Mouse (Mus musculus): ENCODE results near the gene 4930404N11Rik. TPM values are rescaled to one million over a fixed set of nuclear protein-coding genes. Genes with fewer than 3 reads are reported as not detected.

4930404N11Rik gene
- total RNA-seq, 1 experiment from 2014 or later: 2.0 TPM

DNA sequence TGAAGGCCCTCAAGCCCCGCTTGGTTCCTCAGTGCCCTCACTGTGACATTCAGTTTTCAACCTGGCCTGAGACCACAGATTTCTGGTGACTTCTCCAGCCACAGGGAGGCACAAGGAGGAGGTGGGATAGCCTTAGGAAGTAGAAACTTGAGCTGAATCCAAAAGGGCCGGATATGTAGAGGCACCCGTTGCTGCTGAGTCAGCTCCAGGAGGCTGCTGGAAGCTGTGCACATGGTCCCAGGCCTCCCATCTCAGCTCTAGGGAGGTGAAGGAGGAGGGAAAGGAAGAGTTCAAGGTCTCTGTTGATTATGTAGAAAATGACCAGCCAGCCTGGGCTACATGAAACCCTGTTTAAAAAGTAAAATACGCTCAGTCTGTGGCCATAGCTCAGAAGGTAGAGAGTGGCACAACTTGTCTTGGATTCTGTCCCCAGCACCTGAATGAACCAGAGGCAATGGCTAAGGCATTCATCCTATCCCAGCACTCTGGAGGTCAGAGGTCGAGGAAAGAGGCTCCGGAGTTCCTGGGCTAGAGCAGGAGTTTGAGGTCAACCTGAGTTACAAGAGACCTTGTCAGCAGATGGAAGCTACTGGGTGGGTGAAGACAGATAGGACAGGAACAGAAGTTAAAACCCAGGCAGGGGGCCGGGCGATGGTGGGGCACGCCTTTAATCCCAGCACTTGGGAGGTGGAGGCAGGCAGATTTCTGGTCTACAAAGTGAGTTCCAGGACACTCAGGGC lies 10.7 kb downstream of the 4930404N11Rik start:
- no peak for DNase-seq

DNA sequence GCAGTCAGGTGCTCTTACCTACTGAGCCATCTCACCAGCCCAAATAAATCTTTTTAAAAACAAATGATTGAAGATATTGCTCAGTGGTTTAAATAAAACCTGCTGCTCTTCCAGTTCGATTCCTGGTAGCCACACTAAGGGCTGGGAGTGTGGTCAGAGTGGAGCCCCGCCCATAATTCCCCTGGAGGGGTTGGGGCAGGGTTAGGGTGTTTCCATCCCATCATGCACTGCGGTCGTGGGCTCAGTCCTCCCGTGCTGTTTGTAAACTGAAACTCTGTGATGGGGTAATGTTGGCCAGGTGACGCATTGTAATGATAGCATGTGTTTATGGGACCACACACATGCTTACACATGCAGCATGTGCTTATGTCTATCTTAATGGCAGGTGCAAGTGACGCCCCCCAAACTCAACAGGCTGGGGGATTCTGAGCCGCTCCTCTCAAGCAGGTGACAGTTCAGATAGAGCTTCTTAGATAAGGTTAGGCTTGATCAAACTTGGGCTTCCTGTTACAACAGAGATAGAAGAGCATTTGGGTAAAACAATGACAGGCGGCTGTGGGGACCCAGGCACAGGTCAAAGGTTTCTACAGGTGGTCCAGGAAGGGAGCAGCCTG lies 13.8 kb downstream of the 4930404N11Rik start:
- DNase-seq: no peak

DNA sequence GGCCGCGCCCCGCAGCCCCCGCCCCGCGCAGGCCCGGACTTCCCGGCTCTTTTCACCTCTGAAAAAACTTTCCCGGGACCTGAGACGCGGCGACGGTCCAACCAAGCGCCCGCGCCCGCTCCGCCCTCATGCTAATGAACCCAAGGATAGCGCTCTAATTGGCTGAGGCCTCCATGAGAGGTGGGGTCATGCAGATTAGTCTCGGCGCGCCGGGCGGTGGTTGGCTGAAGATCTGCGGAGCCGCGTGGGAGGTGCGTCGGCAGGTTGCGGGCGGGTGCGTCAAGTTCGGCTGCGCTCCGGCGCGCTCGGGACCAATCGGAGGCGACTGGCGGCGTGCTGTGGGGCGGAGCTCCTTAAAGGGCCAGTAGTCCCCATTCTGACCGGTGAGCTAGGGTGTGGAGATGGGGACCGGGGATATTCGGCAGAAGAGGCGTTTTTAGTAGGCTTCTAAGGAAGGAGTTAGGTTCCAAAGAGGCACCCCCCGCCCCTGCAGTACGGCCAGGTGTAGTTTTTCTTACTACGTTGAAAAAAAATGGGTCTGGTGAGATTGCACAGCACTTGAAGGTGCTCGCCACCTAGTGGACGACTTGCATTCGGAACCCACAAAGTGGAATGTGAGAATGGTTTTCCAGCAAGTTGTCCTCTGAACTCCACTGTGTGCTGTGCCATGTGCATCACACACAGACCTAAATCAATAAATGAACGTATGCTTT lies 15.1 kb downstream of the 4930404N11Rik start, which contains the start of gene Hmg20b:
TSS of gene Hmg20b (minus strand) at position 130 of the 713 bp plus-strand sequence.
- DNase-seq: peak; percentile 99

DNA sequence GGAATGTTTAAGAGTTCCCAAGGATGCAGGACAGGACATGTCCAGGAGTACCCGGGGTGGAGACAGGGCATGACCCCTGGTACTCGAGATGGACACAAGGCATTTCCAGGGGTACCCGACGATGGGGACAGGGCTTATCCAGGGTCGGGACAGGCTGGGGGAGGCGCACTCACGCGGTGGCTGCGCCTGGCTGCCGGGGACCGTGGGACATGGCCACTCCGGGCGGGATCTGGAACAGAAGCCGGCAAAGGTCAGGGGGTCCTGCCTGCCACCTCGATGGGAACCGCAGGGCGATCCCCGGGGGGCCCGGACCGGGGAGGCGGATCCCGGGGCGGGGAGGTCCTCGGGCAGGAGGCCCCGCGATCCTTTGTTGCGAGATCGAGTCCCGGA lies 15.7 kb downstream of the 4930404N11Rik start:
- DNase-seq: no peak

DNA sequence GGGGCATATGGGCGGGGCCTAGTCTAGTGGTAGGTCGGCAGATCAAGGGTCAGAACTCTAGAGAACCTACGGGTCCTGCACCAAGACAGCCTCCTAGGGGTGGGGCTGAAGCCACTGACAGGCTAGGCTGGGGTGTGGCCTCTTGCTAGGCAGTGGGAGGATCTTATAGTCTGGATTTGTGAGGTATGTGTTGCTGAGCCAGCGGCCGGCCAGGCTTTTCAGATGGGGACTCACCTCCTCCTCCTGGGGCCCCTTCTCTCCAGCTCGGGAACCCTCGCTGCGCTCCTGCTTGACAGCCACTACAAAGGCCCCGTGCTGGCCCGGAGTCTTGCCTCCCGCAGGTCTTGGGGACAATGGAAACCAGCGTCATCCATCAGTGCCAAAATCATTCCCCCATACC lies 16.5 kb downstream of the 4930404N11Rik start:
- DNase-seq: peak; percentile 70

DNA sequence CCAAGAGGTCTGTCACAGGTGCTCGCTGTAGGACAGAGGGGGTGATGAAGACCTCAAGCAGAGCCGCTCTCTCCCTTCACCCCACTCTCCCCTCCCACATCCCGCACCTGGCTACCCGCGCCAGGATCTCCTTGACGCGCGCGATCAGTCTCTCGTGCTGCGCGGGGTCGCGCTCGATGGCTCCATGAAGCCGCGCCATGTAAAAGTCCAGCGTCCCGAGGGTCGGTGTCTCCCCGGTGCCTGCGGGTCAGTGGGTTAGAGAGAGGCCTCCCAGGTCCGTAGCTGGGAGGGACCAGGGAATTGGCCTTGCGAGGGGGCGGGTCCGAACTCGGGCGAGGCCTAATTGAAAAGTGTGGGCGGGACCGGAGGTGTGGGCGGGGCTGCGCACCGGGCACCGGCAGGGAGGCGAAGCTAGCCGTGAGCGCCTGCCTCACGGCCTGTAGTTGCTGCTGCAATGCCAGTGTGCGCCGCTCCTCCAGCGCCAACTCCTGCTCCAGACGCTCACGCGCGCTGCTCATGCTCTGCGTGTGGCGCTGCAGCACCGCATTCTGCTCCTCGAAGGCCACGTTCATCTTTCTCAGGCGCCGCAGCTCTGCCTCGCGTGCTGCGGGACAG lies 19.1 kb downstream of the 4930404N11Rik start:
- DNase-seq: peak; percentile 92

DNA sequence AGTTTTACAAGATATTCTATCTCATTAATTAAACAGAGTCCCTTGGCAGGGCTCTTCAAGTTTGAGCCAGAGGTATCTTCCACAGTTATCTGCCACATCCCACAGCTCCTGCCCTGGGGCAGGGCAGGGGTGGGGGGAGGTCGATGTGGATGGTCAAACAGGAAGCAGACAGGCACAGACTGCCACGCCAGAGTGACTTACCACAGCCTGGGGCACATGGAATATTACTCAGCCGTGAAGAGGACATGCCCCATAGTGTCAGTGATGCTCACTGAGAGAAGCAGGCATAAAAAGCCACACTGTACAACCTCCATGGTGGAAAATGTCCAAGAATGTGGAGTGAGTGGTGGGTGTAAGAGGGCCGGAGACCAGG lies 20.5 kb downstream of the 4930404N11Rik start:
- DNase-seq: no peak

DNA sequence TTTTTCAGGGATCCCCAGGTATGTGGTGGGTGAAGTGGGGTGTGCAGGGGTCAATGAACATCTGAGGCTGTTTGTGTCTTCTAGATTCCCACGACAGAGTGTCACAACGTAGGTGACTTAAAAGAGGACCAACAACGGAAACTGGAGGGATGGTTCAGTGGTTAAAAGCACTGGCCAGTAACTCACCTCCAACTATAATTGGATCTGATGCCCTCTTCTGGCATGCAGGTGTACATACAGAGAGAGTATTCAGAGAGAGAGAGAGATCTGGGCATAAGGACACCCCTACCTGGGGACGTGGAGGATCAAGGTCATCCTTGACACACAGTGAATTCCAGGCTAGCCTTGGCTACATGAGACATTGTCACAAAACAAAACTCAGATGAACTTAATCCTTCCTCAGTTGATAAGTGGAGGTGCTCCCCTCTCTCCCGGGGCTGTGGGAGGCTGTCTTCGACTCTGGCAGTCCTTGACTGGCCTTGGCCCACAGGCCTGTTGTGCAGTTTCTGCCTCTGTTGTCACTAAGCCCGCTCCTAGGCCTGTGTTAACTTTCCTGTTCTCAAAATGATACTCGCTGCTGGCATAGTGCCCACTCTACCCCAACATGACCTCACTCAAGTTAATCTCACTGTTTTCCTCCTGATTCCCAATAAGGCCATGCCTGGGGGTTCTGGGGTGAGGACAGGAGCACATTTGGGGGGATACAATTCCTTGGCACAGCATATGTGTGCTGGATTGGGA lies 21.0 kb downstream of the 4930404N11Rik start:
- peak; percentile 76 for DNase-seq

DNA sequence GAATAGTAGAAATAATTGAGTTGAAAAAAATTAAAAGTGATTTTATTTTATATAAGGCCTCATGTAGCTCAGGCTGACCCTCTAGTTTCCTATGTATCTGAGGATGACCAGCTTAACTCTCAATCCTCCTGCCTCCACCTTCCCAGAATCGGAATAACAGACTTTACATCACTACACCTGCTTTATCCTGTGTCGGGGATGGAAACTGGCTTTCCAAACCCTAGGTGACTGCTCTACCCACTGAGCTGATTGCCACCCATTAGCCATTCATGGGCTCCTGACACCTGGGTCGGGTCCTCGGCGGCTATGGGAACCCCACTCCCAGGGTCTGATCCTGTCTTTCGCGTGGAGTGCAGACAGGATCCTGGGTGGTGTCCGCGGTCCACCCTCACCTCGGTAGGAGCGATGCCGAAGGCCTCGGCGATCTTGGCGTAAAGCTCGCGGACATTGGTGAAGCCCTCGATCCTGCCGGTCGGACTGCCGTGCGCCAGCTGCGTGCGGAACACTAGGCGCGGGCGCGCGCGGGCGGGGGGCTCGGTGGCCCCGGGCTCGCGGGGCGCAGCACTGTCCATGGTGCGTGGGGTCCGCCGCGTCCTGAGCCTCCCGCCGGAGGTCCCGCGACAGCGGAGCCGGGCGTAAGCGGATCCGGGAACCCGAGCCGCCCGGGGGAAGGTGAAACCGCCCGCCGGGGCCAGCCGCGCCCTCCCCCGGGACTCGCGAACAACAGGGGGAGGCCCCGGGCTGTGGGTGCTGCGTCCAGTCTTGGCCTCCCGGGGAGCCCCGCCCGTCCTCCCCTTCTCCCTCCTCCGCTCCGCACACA lies 22.7 kb downstream of the 4930404N11Rik start, which contains the start of gene Gipc3:
TSS of gene Gipc3 (minus strand) at position 581 of the 820 bp plus-strand sequence.
- peak; percentile 67 for DNase-seq

DNA sequence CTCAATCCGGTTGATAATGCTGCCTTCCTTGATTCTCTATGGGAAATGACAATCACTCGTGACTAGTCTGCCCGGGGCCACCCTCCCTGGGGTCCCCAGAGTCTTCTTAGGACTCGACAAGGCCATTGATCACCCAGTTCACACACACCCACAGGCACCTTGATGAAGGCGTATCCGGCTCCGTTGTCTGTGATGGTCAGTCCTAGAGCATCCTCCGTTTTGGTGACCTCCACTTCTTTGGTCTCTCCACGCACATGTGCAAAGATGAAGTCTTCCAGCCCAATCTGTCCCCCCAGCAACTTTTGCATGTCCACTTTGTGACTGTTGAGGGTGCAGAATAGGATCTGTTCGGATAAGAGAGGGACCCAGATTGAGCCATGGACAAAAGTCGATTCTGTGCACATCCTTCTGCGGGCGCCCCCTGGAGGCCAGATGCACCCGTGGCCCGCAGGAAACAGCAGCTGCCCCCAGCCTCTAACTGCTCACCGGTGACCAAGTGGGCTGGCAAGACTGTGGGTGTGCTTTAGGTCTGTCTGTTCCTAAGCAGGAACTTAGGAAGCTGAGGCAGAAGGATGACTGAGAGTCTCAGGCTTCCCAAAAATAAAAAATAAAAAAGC lies 24.2 kb downstream of the 4930404N11Rik start:
- peak; percentile 89 for DNase-seq

DNA sequence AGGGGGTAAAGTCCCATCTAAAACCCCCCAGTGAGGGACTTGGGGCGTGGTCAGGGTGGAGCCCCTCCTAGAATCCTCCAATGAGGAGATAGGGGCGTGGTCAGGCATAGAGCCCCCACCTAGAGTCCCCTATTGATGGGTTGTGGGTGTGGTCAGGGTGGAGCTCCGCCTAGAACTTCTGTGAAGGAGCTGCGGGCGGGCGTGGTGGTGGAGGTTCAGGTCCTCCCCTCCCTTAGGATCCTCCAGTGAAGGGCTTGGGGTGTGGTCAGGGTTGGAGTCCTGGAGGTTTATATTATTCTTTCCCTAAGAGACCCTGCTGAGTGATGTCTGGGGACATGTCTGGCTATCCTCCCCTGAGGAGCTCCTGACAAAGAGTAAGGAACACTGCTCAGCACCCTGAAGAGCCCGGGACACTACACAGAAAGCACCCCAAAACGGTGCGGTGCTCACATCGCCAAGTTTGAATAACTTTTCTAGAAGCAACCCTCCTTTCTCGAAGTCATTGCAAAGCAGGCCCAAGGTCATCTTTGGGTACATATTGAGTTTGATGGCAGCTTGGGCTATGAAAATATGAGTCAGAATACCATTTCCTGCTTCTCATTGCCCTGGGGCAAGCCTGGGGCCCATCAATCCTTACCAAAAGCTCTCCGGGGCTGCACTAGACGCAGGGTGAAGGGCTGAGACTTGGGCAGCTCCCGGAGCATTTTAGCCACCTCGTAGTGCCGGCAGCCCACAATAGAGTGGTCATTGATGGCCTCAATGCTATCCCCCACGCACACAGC lies 24.9 kb downstream of the 4930404N11Rik start:
- DNase-seq: no peak

DNA sequence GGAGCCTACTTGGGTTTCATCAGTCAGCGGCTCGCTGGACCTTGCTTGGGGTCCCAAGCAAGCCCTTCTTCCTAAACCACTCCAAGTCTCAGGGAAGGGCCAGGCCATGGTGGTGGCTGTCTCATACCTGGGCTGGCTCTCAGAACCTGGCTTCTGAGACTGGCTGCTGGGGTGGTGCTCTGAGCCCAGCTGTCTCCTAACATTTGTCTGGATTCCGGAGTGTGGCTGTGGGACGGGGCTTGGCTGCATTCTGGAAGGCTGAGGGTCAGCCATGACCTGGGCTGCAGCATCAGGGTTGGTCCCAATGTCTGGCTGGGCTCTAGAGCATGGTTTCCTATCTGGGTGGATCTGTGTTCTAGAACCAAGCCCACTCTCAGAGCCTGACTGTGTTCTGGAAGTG lies 29.1 kb downstream of the 4930404N11Rik start:
- no peak for DNase-seq

DNA sequence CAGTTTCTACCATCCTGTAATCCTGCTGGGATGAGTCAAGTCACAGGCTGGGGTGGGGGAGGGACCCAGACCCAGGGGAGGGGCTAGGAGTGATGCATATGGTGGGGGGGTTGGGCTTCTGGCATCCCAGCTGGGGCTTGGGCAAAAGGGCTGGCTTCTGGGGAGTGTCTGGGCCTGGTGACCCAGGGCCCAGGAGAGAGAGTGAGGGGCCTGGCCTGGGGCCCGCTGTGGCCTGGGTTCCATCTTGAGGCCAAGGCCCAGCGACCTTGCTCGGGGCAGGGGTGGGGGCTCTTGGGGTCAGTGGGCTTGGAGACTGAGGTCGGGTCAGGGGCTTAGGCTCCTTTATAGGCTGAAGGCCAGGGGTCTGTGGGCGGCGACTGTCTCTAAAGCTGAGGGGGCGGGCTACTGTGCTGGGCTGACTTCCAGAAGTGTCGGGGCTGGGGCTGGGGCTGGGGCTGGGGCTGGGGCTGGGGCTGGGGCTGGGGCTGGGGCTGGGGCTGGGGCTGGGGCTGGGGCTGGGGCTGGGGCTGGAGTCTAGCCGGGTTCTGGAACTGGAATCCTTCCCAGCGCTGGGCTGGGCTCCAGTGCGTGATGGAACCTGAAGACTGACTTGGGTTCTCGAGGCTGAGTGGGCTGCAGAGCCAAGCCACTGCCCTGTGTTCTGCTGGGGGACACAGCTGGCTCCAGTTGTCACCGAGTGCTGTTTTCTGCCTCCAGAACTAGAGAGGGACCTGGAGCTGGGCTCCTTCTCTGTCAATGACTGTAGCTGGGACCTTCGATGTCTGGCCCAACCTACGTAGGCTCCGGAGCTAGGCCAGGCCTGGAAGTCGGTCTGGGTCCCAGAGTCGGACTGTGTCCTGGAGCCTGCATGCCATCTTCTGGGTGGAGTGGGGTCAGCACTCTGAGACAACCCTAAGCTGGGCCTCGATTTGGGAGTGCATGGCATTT lies 29.9 kb downstream of the 4930404N11Rik start:
- no peak for DNase-seq

DNA sequence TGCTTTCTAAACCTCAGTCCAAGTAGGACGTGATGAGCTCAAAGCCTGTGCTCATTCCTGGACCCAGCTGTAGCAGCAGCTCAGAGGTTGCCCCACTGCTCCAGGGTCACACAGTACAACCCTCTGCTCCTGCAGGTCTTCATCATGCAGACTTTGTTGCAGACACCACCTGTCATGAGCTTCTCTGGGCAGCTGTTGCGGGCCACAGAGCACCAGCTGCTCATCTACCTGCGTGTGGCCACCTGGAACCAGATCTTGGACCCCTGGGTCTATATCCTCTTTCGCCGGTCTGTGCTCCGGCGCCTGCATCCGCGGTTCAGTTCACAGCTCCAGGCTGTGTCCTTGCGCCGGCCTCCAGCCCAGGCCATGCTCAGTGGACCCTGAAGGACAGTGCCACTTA lies 31.3 kb downstream of the 4930404N11Rik start:
- no peak for DNase-seq

DNA sequence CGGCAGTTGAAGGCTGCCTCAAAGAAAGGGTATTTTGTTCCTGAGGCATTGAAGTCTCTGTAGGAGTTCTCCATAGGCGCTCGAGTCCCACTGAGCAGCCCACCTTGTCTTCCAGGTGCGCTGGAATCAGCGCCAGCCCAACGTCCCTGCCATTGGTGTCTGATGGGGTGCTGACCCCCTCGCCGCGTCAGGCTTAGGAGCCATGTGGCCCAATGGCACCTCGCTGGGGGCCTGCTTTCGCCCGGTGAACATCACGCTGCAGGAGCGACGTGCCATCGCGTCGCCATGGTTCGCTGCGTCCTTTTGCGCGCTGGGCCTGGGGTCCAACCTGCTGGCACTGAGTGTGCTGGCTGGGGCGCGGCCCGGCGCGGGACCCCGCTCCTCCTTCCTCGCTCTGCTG lies 33.3 kb downstream of the 4930404N11Rik start:
- DNase-seq: no peak

DNA sequence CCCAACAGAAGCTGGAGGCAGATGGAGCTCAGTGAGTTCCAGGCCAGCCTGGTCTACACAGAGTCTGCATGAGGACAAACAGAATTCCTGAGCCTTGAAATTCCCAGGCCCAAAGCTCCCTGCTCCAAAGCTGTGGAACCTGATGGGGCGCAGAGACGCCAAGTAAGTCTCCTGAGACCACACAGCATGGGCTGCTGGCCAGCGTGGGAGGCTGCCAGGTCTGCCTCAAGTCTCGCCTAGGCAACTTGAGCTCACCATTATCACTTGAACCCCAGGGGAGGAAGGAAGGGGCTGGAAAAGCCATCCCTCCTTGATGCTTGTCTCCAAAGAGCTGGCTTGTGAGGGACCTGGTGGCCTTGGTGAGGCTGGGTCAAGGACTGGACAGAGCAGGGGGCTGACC lies 35.6 kb downstream of the 4930404N11Rik start:
- DNase-seq: no peak

DNA sequence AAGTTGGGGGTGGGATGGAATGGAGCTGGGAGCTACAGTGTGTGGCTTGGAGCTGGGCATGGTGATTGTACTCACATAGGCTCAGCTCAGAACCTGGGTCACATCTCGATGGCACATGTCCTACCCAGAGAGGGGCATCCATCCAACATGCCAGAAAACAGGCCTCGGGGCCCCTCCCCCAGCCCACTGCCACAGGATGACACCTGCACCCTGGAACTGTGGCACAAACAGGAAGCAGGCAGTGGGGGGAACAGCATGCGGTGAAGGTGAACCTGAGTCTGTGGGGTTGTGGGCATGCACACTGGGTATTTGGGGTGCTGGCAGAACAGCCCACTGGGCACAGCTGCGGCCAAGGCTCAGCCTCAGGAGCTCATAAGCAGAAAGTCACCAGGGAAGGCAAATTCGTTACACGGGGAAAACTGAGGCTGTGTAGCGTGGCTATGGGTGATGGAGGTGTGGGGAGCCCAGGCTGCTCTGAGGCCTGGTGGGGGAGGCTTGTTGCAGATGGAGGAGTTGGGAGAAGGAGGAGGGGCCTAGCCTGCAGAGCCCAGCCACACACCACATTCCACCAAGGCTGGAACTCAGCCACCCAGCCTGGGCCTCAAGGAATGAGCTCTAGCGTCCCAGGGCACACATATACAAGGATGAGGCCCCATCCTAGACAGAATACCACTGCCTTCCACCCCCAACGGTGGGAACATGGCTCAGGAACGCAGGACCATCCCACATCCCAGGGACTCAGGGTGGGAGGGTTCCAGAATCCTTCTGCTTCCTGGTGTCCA lies 36.2 kb downstream of the 4930404N11Rik start:
- peak; percentile 62 for DNase-seq

DNA sequence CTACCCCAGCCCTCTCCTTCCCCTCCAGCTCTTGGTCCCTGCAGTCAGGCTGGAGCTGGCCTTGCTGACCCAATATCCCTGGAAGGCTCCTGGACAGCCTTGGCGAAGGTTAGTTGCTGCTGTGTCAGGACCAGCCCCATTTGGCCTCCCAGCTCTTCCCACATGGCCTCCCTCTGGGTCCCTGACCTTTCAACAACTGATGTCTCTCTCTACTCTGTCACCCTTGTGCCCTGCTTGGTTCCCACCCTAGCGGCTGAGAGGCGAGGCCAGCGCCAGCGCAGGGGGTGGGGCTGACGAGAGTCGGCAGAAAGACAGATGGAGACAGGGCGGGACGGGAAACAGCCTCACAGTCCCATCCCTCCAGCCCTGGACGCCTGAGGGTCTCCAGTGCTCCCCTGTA lies 37.2 kb downstream of the 4930404N11Rik start, which contains the start of gene Tbxa2r:
TSS of gene Tbxa2r (plus strand) at position 346 of the 400 bp plus-strand sequence.
- peak; percentile 94 for DNase-seq

Measured in adrenal gland, postnatal 14 days (tissue).